Comparison of ENCODE assay signal across 27 mouse cellular contexts in the genomic region with DNA sequence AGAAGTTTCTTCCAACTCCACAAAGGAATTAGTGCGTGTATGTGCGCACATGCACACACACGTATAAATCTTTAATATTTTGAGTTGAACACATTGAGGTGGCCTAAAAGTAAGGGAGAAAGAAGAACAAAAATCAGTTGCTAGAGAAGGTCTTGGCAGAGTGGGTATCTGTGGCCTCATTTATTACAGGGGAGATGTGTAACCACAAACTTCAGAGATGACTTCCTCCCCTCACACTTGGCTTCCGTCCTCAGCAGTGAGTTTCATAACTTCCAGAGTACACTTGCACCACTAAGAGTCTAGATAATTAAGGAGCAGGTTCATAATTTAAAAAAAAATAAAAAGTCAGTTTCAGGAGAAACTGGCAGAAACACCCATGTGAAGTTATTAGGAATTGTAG.
DNase-seq lines count a peak whose midpoint lies in the region; ATAC-seq and TF ChIP-seq lines count a peak whose summit lies in the region.
"Had no signal": no experiment of that assay in that cellular context is flagged by ENCODE, and none has a peak within 500 bp of the region (broad histone marks: within the 10 kb centered on the region; RNA-seq: fewer than 3 reads in every experiment).

No protein-coding gene starts in this region.

- H3K36me3 ChIP-seq in thymus, adult 2 months (ENCODE audit: control insufficient read depth, insufficient read depth, low read length), result no peaks in the 10 kb centered on the region
- H3K36me3 ChIP-seq: liver, embryonic 13.5 days; neural tube, embryonic 13.5 days had no signal

- H3K4me3 ChIP-seq in thymus, adult 2 months (ENCODE audit: control insufficient read depth, insufficient read depth, low read length), result no peak overlapping the region
- H3K4me3 ChIP-seq: embryonic facial prominence, embryonic 12.5 days; erythroblast, embryonic 14.5 days; forebrain, embryonic 13.5 days; heart, embryonic 12.5 days; limb, embryonic 12.5 days; liver, embryonic 13.5 days; lung, embryonic 15.5 days; midbrain, embryonic 13.5 days; neural tube, embryonic 13.5 days had no signal

- no peak for TF ChIP-seq CTCF in thymus, adult 2 months (IDR thresholded peaks at IDR 0.05; ENCODE audit: borderline replicate concordance, control insufficient read depth, extremely low read depth, insufficient read depth, low read length, poor library complexity)

- TF ChIP-seq POLR2A in thymus, adult 2 months (IDR thresholded peaks at IDR 0.05; ENCODE audit: control insufficient read depth, extremely low read depth, insufficient read depth, low read length, poor library complexity), result no peak

- H3K27me3 ChIP-seq in thymus, adult 2 months (ENCODE audit: control insufficient read depth, insufficient read depth, low read length), result no peaks in the 10 kb centered on the region
- H3K27me3 ChIP-seq: embryonic facial prominence, embryonic 12.5 days; forebrain, embryonic 13.5 days; heart, embryonic 12.5 days; limb, embryonic 12.5 days; liver, embryonic 13.5 days; lung, embryonic 15.5 days; midbrain, embryonic 13.5 days; neural tube, embryonic 13.5 days had no signal

- H3K27ac ChIP-seq in thymus, adult 2 months (ENCODE audit: control insufficient read depth, insufficient read depth, low read length), result no peak overlapping the region; the same call in 1 of the 2 replicates
- H3K27ac ChIP-seq: embryonic facial prominence, embryonic 12.5 days; forebrain, embryonic 13.5 days; hindbrain, embryonic 14.5 days; limb, embryonic 12.5 days; liver, embryonic 13.5 days; lung, embryonic 15.5 days; macrophage; midbrain, embryonic 13.5 days; neural tube, embryonic 13.5 days had no signal

- peak; percentile 11 for DNase-seq in thymus, adult 2 months
- no peak for DNase-seq in thymus, adult 18-20 months
- peak; percentile 6 to 11 for DNase-seq in thymus, postnatal 36 days
- DNase-seq in frontal cortex, postnatal 10 days (ENCODE audit: low spot score in 2 of 2), result no peak
- no peak for DNase-seq in ovary, postnatal 14 days (ENCODE audit: low spot score)
- no peak for DNase-seq in cerebellum, adult 11 months
- DNase-seq: B cell, adult 2 months; cerebellum, adult 9-10 months; gastrocnemius, postnatal 36 days; heart, postnatal 14 days; kidney, postnatal 4 days; liver, embryonic 13.5 days; right cerebral cortex, postnatal 14 days; spleen, adult 18-20 months had no signal

- no peaks in the 10 kb centered on the region for H3K4me1 ChIP-seq in thymus, adult 2 months (replicated peaks; ENCODE audit: control insufficient read depth, insufficient read depth, low read length)
- H3K4me1 ChIP-seq: embryonic facial prominence, embryonic 12.5 days; forebrain, embryonic 13.5 days; heart, embryonic 12.5 days; limb, embryonic 12.5 days; liver, embryonic 13.5 days; lung, embryonic 15.5 days; midbrain, embryonic 13.5 days; neural tube, embryonic 13.5 days had no signal

- WGBS in thymus, adult 2 months, result 16% methylated on average over 4 of the region's 4 CpGs

- ATAC-seq in activated CD4-positive, CD25-positive, alpha-beta regulatory T cell, adult 4 months, result peak; percentile 86
- peak; percentile 98 for ATAC-seq in megakaryocyte, adult 5-6 weeks (ENCODE audit: poor library complexity, severe bottlenecking)
- ATAC-seq: forebrain, embryonic 13.5 days; intestine, embryonic 16.5 days; midbrain, embryonic 13.5 days had no signal

Comparison
In these comparisons a context has a peak if more than half of its experiments do, and no peak if none do; other contexts are left out.
1. DNase-seq: peak in thymus, adult 2 months (single experiment) and thymus, postnatal 36 days (2 of 2); none in thymus, adult 18-20 months (0 of 2), frontal cortex, postnatal 10 days (0 of 2), ovary, postnatal 14 days (single experiment) and cerebellum, adult 11 months (single experiment).